Mouse (Mus musculus): ENCODE results near the gene Arhgef1.

GRCm38 (mm10) chr7:24973902-24974301, 71.2 kb downstream of the Arhgef1 start:
- TF ChIP-seq POLR2A (IDR thresholded peaks at IDR 0.05; ENCODE audit: low read depth, low read length): no peak
- no peak for TF ChIP-seq CTCF (IDR thresholded peaks at IDR 0.05; ENCODE audit: borderline replicate concordance, insufficient read depth, low read length)

All from embryonic fibroblast, embryonic 13.5 days (primary cell).